Mouse (Mus musculus) megakaryocyte, embryonic 14.5 days (primary cell): Measurements from ENCODE around the gene Ptprb.

Experiments
- FLI1 ChIP-seq: IDR thresholded peaks from 2 replicates; pipeline ENCODE4 v1.6.1; 2012; ENCODE audit warnings: low read length, inconsistent platforms, mixed read lengths
- GATA1 ChIP-seq: IDR thresholded peaks from 3 replicates; pipeline ENCODE4 v1.6.1; 2012; ENCODE audit warnings: mixed read lengths, low read length, inconsistent platforms, borderline replicate concordance

DNA sequence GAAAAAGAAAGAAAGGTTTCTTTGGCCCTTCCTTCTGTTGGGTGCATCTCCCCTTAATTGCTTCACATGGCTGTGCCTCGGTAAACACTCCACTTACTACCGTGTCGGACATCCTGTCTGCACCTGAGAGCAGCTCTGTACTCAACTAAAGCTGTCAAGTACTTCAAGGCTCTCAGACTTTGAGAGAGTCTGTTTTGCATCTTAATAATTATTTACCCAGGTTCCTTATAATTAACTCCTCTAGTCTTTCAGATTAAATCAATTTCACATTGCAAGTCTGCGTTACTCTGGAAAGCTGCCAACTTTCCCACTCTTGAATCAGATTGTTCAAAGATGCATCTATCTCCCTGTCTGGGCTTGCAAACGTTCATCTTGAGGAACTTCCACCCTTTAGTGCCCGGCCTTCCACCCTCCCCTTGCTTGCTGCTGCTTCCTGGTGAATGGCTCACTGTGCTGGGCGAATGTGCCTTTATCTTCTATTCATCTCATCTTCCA lies 111.1 kb downstream of the Ptprb start:
- no peak for TF ChIP-seq GATA1
- TF ChIP-seq FLI1: no peak
